ENCODE assay signal across 11 mouse cellular contexts in genomic region chr12:86027000-86027399, GRCm38 (mm10). TPM values are rescaled to one million over a fixed set of nuclear protein-coding genes. Genes with fewer than 3 reads are reported as not detected.
DNase-seq lines count a peak whose midpoint lies in the region; ATAC-seq and TF ChIP-seq lines count a peak whose summit lies in the region.
"Had no signal": no experiment of that assay in that cellular context is flagged by ENCODE, and none has a peak within 500 bp of the region (broad histone marks: within the 10 kb centered on the region; RNA-seq: fewer than 3 reads in every experiment).

No protein-coding gene starts in this region.

- peak; percentile 37 for DNase-seq in embryo, embryonic 11 days
- DNase-seq in embryo, embryonic 9.5 days (ENCODE audit: extremely low spot score): no peak
- DNase-seq in limb, embryonic 10.5 days (ENCODE audit: low spot score): no peak
- peak; percentile 31 for DNase-seq in cerebellum, adult 8-10 months
- peak; percentile 8 to 36 for DNase-seq in kidney, postnatal 36 days
- DNase-seq in thymus, postnatal 36 days: no peak
- no peak for DNase-seq in layer of hippocampus, adult 2 months (ENCODE audit: low spot score in 2 of 2)
- DNase-seq: right cerebral cortex, postnatal 14 days; thymus, postnatal 14 days had no signal

- H3K27ac ChIP-seq in limb, embryonic 13.5 days: no peak overlapping the region
- H3K27ac ChIP-seq in limb, embryonic 10.5 days: no peak overlapping the region; the same call in 1 of the 2 replicates
- H3K27ac ChIP-seq in layer of hippocampus, adult 2 months: no peak overlapping the region
- H3K27ac ChIP-seq: macrophage had no signal

- no peaks in the 10 kb centered on the region for H3K36me3 ChIP-seq in limb, embryonic 13.5 days
- H3K36me3 ChIP-seq in limb, embryonic 10.5 days: 0 out of 2 replicates have a peak, but pooled peaks cover 3% of the 10 kb centered on the region

- H3K4me2 ChIP-seq in limb, embryonic 13.5 days (replicated peaks): no peak overlapping the region

- TF ChIP-seq CTCF in layer of hippocampus, adult 2 months (conservative IDR thresholded peaks at IDR 0.05): no peak

- H3K27me3 ChIP-seq in limb, embryonic 13.5 days: no peaks in the 10 kb centered on the region
- no peaks in the 10 kb centered on the region for H3K27me3 ChIP-seq in limb, embryonic 10.5 days (ENCODE audit: low read depth, poor library complexity, severe bottlenecking)

- H3K4me3 ChIP-seq in limb, embryonic 13.5 days: no peak overlapping the region
- H3K4me3 ChIP-seq in limb, embryonic 10.5 days: no peak overlapping the region
- no peak overlapping the region for H3K4me3 ChIP-seq in layer of hippocampus, adult 2 months

- ATAC-seq in limb, embryonic 13.5 days (ENCODE audit: low FRiP score, low read depth): peak; percentile 35; the same call in 1 of the 2 replicates

- H3K9me3 ChIP-seq in limb, embryonic 13.5 days: no peaks in the 10 kb centered on the region
- H3K9me3 ChIP-seq in limb, embryonic 10.5 days (replicated peaks): no peaks in the 10 kb centered on the region

- 57% methylated on average over 5 of the region's 5 CpGs for WGBS in limb, embryonic 13.5 days
- WGBS in limb, embryonic 10.5 days: 80% methylated on average over 5 of the region's 5 CpGs

- peaks cover 49% of the 10 kb centered on the region for H3K4me1 ChIP-seq in limb, embryonic 13.5 days
- peaks cover 33% of the 10 kb centered on the region for H3K4me1 ChIP-seq in limb, embryonic 10.5 days

- H3K9ac ChIP-seq in limb, embryonic 13.5 days: no peak overlapping the region

RNA-seq across cellular contexts. Expression of gene Tgfb3, which starts 51.8 kb away (rescaled TPM):
- 67.8 and 73.3 TPM in 2 replicates for polyA plus RNA-seq in limb, embryonic 13.5 days (2015; fragmentation: Nextera tagmentation; extraction: Ambion mirVana)
- polyA plus RNA-seq in limb, embryonic 10.5 days (2016; fragmentation: Nextera tagmentation; extraction: Ambion mirVana): 15.7 and 24.3 TPM in 2 replicates
- total RNA-seq in layer of hippocampus, adult 2 months (2021): 10 to 100 TPM; 15.8 to 16.5 TPM

RNA-seq across cellular contexts. Expression of gene Ift43, which starts 55.3 kb away (rescaled TPM):
- polyA plus RNA-seq in limb, embryonic 13.5 days (2015; fragmentation: Nextera tagmentation; extraction: Ambion mirVana): 81.3 and 86.7 TPM in 2 replicates
- 61.2 and 71.6 TPM in 2 replicates for polyA plus RNA-seq in limb, embryonic 10.5 days (2016; fragmentation: Nextera tagmentation; extraction: Ambion mirVana)
- 10 to 100 TPM; 14.5 to 14.8 TPM for total RNA-seq in layer of hippocampus, adult 2 months (2021)

Comparison
In these comparisons a context has a peak if more than half of its experiments do, and no peak if none do; other contexts are left out.
1. DNase-seq: peak in embryo, embryonic 11 days (single experiment), cerebellum, adult 8-10 months (single experiment) and kidney, postnatal 36 days (2 of 2); none in embryo, embryonic 9.5 days (single experiment), limb, embryonic 10.5 days (single experiment), thymus, postnatal 36 days (0 of 2) and layer of hippocampus, adult 2 months (0 of 2).